Mouse (Mus musculus): ENCODE measurements at regions not wholly inside any gene's neighbourhood (a gene's known extent, or its start where the extent isn't known, plus 50 kb on each side); places are given as distances from the start of the nearest gene placed in this dataset.
"Not testable (repeated sequence)": the region's sequence is repeated elsewhere in the genome, so short reads cannot be mapped to it uniquely, and the experiment has no call there.

DNA sequence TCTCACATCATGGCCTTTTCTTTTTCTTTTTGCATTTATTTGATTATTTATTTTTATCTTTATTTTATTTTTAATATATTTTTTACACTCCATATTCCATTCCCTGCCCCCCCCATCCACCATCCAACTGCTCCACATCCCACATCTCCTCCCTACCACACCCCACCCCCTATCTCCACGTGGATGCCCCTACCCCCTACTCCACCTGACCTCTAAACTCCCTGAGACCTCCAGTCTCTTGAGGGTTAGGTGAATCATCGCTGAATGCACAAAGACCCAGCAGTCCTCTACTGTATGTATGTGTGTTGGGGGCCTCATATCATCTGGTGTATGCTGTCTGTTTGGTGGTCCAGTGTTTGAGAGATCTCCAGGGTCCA is 102.1 kb upstream of the 2210010C04Rik start:
- not testable (repeated sequence) for H3K4me2 ChIP-seq (ENCODE audit: low read depth, low read length); H3K27ac ChIP-seq (ENCODE audit: low read length); H3K36me3 ChIP-seq (ENCODE audit: control insufficient read depth, insufficient read depth, low read length); H3K27me3 ChIP-seq (ENCODE audit: control insufficient read depth, insufficient read depth, low read length); H3K9me3 ChIP-seq (replicated peaks; ENCODE audit: control insufficient read depth, low read length); ATAC-seq (ENCODE audit: insufficient read depth, low FRiP score); H3K9ac ChIP-seq (ENCODE audit: low read length); H3K4me1 ChIP-seq (ENCODE audit: control insufficient read depth, insufficient read depth, low read length); H3K4me3 ChIP-seq (replicated peaks; ENCODE audit: low read length)
- WGBS: 54% methylated on average over 2 of the region's 2 CpGs

DNA sequence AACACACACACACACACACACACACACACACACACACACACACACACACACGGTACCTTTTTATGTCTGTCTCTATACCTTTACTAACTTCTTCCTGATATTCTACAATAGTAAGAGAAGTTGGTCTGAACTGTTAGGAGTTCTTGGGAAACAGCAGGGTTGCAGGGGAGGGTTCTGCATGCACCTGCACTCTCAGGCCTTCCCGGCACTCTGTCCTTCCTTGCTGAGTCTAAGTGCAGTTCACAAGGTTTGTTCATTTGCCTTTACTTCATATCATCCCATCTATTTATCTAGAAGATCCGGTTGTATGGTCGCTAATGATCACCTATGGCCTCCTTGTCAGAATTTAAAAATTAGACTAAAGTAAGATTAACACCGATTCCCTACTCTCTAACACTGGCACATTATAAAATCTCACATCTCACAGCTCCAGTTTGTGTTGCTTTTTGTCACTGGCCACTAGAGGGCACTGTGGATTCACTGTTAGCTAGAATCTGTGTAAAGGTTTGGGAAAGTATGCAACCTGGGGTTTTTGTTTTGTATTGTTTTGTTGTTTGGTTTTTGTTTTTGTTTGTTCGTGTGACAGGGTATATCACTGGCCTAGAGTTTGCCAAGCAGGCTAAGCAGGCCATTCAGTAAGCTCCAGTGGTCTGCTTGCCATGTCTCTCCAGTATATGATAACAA is 101.5 kb upstream of the 2210010C04Rik start:
- Histone ChIP-seq H3K27me3 (ENCODE audit: control insufficient read depth, insufficient read depth, low read length) (no peaks in the 10 kb centered on the region), H3K4me3 (replicated peaks; ENCODE audit: low read length) (no peak overlapping the region), H3K4me2 (ENCODE audit: low read depth, low read length) (no peak overlapping the region), H3K27ac (ENCODE audit: low read length) (no peak overlapping the region), H3K9me3 (replicated peaks; ENCODE audit: control insufficient read depth, low read length) (no peaks in the 10 kb centered on the region), H3K9ac (ENCODE audit: low read length) (no peak overlapping the region), H3K4me1 (ENCODE audit: control insufficient read depth, insufficient read depth, low read length) (no peaks in the 10 kb centered on the region), H3K36me3 (ENCODE audit: control insufficient read depth, insufficient read depth, low read length) (no peaks in the 10 kb centered on the region)
- WGBS: 28% methylated on average over 6 of the region's 6 CpGs
- no peak for ATAC-seq (ENCODE audit: insufficient read depth, low FRiP score)

DNA sequence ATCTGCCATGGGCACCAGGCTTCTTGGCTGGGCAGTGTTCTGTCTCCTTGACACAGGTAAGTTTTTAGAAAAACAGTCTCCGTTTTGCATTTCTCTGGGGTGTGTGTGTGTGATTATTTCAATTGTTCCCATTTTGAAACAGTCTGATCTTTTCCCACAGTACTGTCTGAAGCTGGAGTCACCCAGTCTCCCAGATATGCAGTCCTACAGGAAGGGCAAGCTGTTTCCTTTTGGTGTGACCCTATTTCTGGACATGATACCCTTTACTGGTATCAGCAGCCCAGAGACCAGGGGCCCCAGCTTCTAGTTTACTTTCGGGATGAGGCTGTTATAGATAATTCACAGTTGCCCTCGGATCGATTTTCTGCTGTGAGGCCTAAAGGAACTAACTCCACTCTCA is 99.9 kb upstream of the 2210010C04Rik start:
- 70% methylated on average over 4 of the region's 4 CpGs for WGBS
- no peaks in the 10 kb centered on the region for H3K27me3 ChIP-seq (ENCODE audit: control insufficient read depth, insufficient read depth, low read length)
- no peaks in the 10 kb centered on the region for H3K36me3 ChIP-seq (ENCODE audit: control insufficient read depth, insufficient read depth, low read length)
- ATAC-seq (ENCODE audit: insufficient read depth, low FRiP score): no peak
- H3K4me3 ChIP-seq (replicated peaks; ENCODE audit: low read length): no peak overlapping the region
- H3K4me1 ChIP-seq (ENCODE audit: control insufficient read depth, insufficient read depth, low read length): no peaks in the 10 kb centered on the region
- no peaks in the 10 kb centered on the region for H3K9me3 ChIP-seq (replicated peaks; ENCODE audit: control insufficient read depth, low read length)
- no peak overlapping the region for H3K4me2 ChIP-seq (ENCODE audit: low read depth, low read length)
- no peak overlapping the region for H3K9ac ChIP-seq (ENCODE audit: low read length)
- no peak overlapping the region for H3K27ac ChIP-seq (ENCODE audit: low read length)

DNA sequence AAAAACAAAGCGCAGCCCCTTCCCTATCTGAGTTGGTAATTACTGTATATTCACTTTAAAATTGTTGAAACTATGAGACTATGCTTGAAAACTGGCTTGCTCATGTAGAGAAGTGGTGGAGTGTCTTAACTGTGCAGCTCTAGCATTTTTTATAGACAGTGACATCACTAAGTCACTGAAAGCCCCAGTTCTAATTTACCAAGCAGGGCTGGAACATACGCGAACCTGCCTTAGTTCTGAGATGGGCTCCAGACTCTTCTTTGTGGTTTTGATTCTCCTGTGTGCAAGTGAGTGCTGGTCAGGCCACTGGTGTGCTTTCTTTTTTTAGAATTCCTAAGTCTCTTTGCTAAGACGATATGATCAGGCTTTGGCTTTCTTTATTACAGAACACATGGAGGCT is 94.6 kb upstream of the 2210010C04Rik start:
- H3K4me2 ChIP-seq (ENCODE audit: low read depth, low read length): no peak overlapping the region
- no peaks in the 10 kb centered on the region for H3K36me3 ChIP-seq (ENCODE audit: control insufficient read depth, insufficient read depth, low read length)
- no peak for ATAC-seq (ENCODE audit: insufficient read depth, low FRiP score)
- no peak overlapping the region for H3K9ac ChIP-seq (ENCODE audit: low read length)
- H3K4me3 ChIP-seq (replicated peaks; ENCODE audit: low read length): no peak overlapping the region
- no peak overlapping the region for H3K27ac ChIP-seq (ENCODE audit: low read length)
- WGBS: 89% methylated on average over 4 of the region's 4 CpGs
- no peaks in the 10 kb centered on the region for H3K4me1 ChIP-seq (ENCODE audit: control insufficient read depth, insufficient read depth, low read length)
- H3K9me3 ChIP-seq (replicated peaks; ENCODE audit: control insufficient read depth, low read length): no peaks in the 10 kb centered on the region
- no peaks in the 10 kb centered on the region for H3K27me3 ChIP-seq (ENCODE audit: control insufficient read depth, insufficient read depth, low read length)

DNA sequence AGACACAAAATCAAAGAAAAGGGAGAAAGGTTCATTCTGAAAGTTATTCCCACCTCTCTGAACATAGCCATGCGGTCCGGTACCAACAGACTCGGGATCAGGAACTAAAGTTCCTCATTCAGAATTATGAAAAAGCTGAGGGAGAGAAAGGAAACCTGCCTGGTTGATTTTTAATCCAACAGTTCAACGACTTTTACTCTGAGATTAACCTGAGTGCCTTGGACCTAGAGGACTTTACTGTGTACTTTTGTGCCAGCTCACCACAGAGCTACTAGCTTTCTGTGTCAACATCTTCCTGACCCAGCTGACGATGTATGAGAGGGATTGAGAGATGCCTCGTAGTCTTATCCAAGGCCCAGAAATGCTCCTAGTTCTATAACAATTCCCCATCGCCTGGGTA is 92.5 kb upstream of the 2210010C04Rik start:
- Histone ChIP-seq H3K27ac (ENCODE audit: low read length) (no peak overlapping the region), H3K4me2 (ENCODE audit: low read depth, low read length) (no peak overlapping the region), H3K4me1 (ENCODE audit: control insufficient read depth, insufficient read depth, low read length) (no peaks in the 10 kb centered on the region), H3K36me3 (ENCODE audit: control insufficient read depth, insufficient read depth, low read length) (no peaks in the 10 kb centered on the region), H3K9ac (ENCODE audit: low read length) (no peak overlapping the region), H3K4me3 (replicated peaks; ENCODE audit: low read length) (no peak overlapping the region), H3K27me3 (ENCODE audit: control insufficient read depth, insufficient read depth, low read length) (no peaks in the 10 kb centered on the region), H3K9me3 (replicated peaks; ENCODE audit: control insufficient read depth, low read length) (no peaks in the 10 kb centered on the region)
- ATAC-seq (ENCODE audit: insufficient read depth, low FRiP score): no peak
- WGBS: 68% methylated on average over 7 of the region's 7 CpGs

DNA sequence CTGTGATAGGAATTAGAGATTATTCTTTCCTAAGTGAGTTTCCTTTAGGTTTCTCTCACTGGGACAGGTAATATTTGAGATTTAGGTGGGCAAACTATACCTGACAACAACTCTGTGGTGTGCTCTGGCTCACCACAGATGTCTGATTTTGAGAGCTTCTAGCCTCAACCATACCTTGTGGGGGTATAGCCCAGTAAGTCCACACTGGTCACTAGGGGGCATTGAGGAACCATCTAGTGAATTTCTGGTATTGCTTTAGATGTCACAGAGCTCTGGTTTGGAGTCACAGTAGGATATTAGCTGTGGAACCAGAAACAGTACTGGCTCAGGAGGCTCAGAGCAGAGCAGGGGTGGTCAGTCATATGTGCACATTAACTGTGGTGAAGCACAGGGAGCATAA is 91.5 kb upstream of the 2210010C04Rik start:
- Histone ChIP-seq H3K9me3 (replicated peaks; ENCODE audit: control insufficient read depth, low read length) (no peaks in the 10 kb centered on the region), H3K4me3 (replicated peaks; ENCODE audit: low read length) (no peak overlapping the region), H3K4me1 (ENCODE audit: control insufficient read depth, insufficient read depth, low read length) (no peaks in the 10 kb centered on the region), H3K36me3 (ENCODE audit: control insufficient read depth, insufficient read depth, low read length) (no peaks in the 10 kb centered on the region), H3K4me2 (ENCODE audit: low read depth, low read length) (no peak overlapping the region), H3K9ac (ENCODE audit: low read length) (no peak overlapping the region), H3K27me3 (ENCODE audit: control insufficient read depth, insufficient read depth, low read length) (no peaks in the 10 kb centered on the region), H3K27ac (ENCODE audit: low read length) (no peak overlapping the region)
- no peak for ATAC-seq (ENCODE audit: insufficient read depth, low FRiP score)

DNA sequence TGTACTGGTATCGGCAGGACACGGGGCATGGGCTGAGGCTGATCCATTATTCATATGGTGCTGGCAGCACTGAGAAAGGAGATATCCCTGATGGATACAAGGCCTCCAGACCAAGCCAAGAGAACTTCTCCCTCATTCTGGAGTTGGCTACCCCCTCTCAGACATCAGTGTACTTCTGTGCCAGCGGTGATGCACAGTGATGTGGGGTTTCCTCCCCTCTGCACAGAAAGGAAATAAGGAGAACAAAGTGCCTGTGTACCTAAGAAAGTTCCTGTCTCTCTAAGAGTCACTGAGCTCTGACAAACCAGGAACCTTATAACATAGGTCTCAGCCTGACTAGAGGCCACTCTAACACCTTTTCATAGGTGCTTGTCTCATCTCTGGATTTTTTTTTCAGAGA is 86.3 kb upstream of the 2210010C04Rik start:
- no peak overlapping the region for H3K27ac ChIP-seq (ENCODE audit: low read length)
- H3K4me1 ChIP-seq (ENCODE audit: control insufficient read depth, insufficient read depth, low read length): no peaks in the 10 kb centered on the region
- no peak overlapping the region for H3K4me2 ChIP-seq (ENCODE audit: low read depth, low read length)
- H3K27me3 ChIP-seq (ENCODE audit: control insufficient read depth, insufficient read depth, low read length): no peaks in the 10 kb centered on the region
- H3K9ac ChIP-seq (ENCODE audit: low read length): no peak overlapping the region
- H3K9me3 ChIP-seq (replicated peaks; ENCODE audit: control insufficient read depth, low read length): no peaks in the 10 kb centered on the region
- no peak overlapping the region for H3K4me3 ChIP-seq (replicated peaks; ENCODE audit: low read length)
- ATAC-seq (ENCODE audit: insufficient read depth, low FRiP score): no peak
- WGBS: 82% methylated on average over 3 of the region's 3 CpGs
- no peaks in the 10 kb centered on the region for H3K36me3 ChIP-seq (ENCODE audit: control insufficient read depth, insufficient read depth, low read length)

DNA sequence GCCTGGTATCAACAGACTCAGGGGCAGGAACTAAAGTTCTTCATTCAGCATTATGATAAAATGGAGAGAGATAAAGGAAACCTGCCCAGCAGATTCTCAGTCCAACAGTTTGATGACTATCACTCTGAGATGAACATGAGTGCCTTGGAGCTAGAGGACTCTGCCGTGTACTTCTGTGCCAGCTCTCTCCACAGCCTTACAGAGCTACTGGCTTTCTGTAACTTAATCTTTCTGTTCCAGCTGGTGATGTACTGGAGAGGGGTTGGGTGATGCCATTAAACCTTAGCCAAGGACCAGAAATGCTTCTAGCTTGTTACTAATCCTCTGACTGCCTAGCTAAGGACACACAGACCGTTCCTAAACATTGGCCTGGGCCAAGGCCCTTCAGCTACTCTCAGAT is 83.9 kb upstream of the 2210010C04Rik start:
- WGBS: 75% methylated on average over 2 of the region's 2 CpGs
- H3K9ac ChIP-seq (ENCODE audit: low read length): no peak overlapping the region
- H3K27me3 ChIP-seq (ENCODE audit: control insufficient read depth, insufficient read depth, low read length): no peaks in the 10 kb centered on the region
- H3K36me3 ChIP-seq (ENCODE audit: control insufficient read depth, insufficient read depth, low read length): no peaks in the 10 kb centered on the region
- no peak for ATAC-seq (ENCODE audit: insufficient read depth, low FRiP score)
- H3K27ac ChIP-seq (ENCODE audit: low read length): no peak overlapping the region
- H3K4me2 ChIP-seq (ENCODE audit: low read depth, low read length): no peak overlapping the region
- no peaks in the 10 kb centered on the region for H3K4me1 ChIP-seq (ENCODE audit: control insufficient read depth, insufficient read depth, low read length)
- no peak overlapping the region for H3K4me3 ChIP-seq (replicated peaks; ENCODE audit: low read length)
- H3K9me3 ChIP-seq (replicated peaks; ENCODE audit: control insufficient read depth, low read length): no peaks in the 10 kb centered on the region

DNA sequence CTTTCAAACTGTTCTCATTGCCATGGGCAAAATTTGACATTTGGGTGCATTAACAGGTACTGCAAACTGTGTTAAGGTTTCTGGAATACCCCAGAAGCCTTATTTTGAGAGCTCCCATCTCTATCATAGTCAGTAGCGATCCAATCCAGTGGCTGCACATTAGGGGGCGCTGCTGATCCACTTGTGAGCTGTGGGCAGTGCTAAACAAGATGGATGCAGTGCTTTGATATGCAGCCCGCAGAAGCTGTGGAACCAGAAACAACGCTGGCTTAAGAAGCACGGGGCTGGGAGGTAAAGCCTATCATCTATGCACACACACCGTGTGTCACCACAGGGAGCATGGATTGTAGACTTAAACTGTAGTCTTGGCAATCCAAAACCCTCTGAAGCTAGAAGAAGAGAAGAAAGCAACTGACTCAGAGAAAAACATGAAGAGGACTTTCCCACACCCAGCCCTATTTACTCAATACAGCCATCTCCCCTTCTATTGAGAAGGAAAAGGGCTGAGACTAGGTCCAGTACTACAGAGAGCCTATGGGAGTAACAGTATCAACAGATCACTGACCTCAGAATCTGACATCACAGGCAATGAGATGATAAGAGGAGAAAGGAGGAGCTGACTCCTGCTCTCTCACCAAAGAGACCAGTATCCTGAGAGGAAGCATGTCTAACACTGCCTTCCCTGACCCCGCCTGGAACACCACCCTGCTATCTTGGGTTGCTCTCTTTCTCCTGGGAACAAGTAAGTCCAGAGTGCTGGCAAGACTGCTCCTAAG is 83.1 kb upstream of the 2210010C04Rik start:
- no peaks in the 10 kb centered on the region for H3K27me3 ChIP-seq (ENCODE audit: control insufficient read depth, insufficient read depth, low read length)
- H3K36me3 ChIP-seq (ENCODE audit: control insufficient read depth, insufficient read depth, low read length): no peaks in the 10 kb centered on the region
- no peak overlapping the region for H3K9ac ChIP-seq (ENCODE audit: low read length)
- no peak overlapping the region for H3K4me2 ChIP-seq (ENCODE audit: low read depth, low read length)
- H3K27ac ChIP-seq (ENCODE audit: low read length): no peak overlapping the region
- ATAC-seq (ENCODE audit: insufficient read depth, low FRiP score): no peak
- WGBS: 12% methylated on average over 7 of the region's 7 CpGs
- no peaks in the 10 kb centered on the region for H3K4me1 ChIP-seq (ENCODE audit: control insufficient read depth, insufficient read depth, low read length)
- H3K4me3 ChIP-seq (replicated peaks; ENCODE audit: low read length): no peak overlapping the region
- no peaks in the 10 kb centered on the region for H3K9me3 ChIP-seq (replicated peaks; ENCODE audit: control insufficient read depth, low read length)
